Comparison of ENCODE assay signal across 8 mouse cellular contexts in the genomic region with DNA sequence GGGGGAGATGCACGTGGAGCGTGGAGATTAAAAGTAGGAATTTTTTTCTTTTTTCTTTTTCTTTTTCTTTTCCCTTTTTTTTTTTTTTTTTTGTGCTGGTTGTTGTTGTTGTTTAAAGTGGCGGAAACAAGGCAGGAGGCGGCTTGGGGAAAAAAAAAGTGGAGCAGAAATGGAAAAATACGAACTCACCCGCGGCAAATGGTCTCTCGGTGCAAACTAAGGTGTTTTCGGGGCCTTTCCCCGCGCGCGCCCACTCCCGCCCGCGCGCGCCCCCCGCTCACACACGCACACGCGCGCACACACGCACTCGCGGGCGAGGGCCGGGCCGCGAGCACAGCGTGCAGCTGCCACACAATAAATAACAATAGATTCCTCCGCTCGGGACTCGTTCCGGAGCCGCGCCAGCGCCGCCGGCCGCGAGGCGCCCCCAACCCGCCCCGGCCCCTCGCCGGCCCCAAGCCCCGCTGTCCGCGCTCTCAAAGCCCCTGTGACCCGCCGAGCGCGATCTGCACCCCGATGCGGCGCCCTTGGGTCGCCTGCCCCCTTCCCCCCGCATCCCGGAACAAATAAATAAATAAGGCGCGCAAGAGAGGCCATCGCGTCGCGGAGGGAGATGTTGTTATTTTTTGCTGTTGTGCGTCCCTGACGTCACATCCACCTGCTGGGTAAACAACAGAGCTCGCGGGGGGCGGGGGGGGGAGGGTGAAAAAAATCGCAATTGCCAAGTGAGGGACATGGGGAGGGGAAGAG. TPM values are rescaled to one million over a fixed set of nuclear protein-coding genes. Genes with fewer than 3 reads are reported as not detected.
DNase-seq lines count a peak whose midpoint lies in the region; ATAC-seq and TF ChIP-seq lines count a peak whose summit lies in the region.

Foxp1 (minus strand) TSS at position 363 of the 750 bp plus-strand sequence.

- TF ChIP-seq RAD21 in CH12.LX (IDR thresholded peaks at IDR 0.05; ENCODE audit: low read depth, low read length): no peak

- in situ Hi-C loops in CH12.LX (cut with MboI; ENCODE audit: low pct_ligation_motif_present, low pct_unique_long_range_greater_than_20kb, low sequenced_read_pairs): no loop called here

- no peaks in the 10 kb centered on the region for H3K36me3 ChIP-seq in CH12.LX (replicated peaks in 1 of 2; ENCODE audit: control insufficient read depth in 1 of 2, insufficient read depth in 1 of 2, low read length in 1 of 2)
- H3K36me3 ChIP-seq in forebrain, embryonic 14.5 days (ENCODE audit: control insufficient read depth, insufficient read depth, low read length): no peaks in the 10 kb centered on the region
- H3K36me3 ChIP-seq in liver, embryonic 16.5 days (ENCODE audit: control insufficient read depth, insufficient read depth): no peaks in the 10 kb centered on the region
- peaks cover 6% of the 10 kb centered on the region; the same call in 1 of the 2 replicates for H3K36me3 ChIP-seq in neural tube, embryonic 12.5 days
- H3K36me3 ChIP-seq in stomach, postnatal 0 days (ENCODE audit: control insufficient read depth, insufficient read depth, low read length): no peaks in the 10 kb centered on the region

- no peak for TF ChIP-seq CTCF in CH12.LX (conservative IDR thresholded peaks at IDR 0.05 in 1 of 2, IDR thresholded peaks at IDR 0.05 in 1 of 2; ENCODE audit: low read depth in 2 of 2, low read length in 2 of 2)
- TF ChIP-seq CTCF in stomach, postnatal 0 days (IDR thresholded peaks at IDR 0.05; ENCODE audit: low read depth): no peak

- H3K9me3 ChIP-seq in CH12.LX (replicated peaks; ENCODE audit: low read length): peaks cover 7% of the 10 kb centered on the region
- H3K9me3 ChIP-seq in forebrain, embryonic 14.5 days (replicated peaks; ENCODE audit: control insufficient read depth, low read length): peaks cover 5% of the 10 kb centered on the region
- H3K9me3 ChIP-seq in liver, embryonic 16.5 days (replicated peaks; ENCODE audit: control insufficient read depth, low read length): peaks cover 2% of the 10 kb centered on the region; the same call in 1 of the 2 replicates
- H3K9me3 ChIP-seq in neural tube, embryonic 12.5 days: peaks cover 4% of the 10 kb centered on the region; the same call in 1 of the 2 replicates
- H3K9me3 ChIP-seq in stomach, postnatal 0 days (ENCODE audit: control insufficient read depth, low read length): no peaks in the 10 kb centered on the region

- H3K9ac ChIP-seq in CH12.LX (ENCODE audit: insufficient read depth, low read depth): peak within 1 kb of the TSS; percentile 65
- peak within 1 kb of the TSS; percentile 96 for H3K9ac ChIP-seq in forebrain, embryonic 14.5 days (ENCODE audit: low read length)
- peak within 1 kb of the TSS; percentile 85 for H3K9ac ChIP-seq in liver, embryonic 16.5 days (ENCODE audit: low read depth, low read length)
- peak within 1 kb of the TSS; percentile 93 for H3K9ac ChIP-seq in neural tube, embryonic 12.5 days
- peak within 1 kb of the TSS; percentile 98 for H3K9ac ChIP-seq in stomach, postnatal 0 days (ENCODE audit: low read length)

- DNase-seq in CH12.LX (ENCODE audit: extremely low read depth): no peak
- peak; percentile 81 for DNase-seq in c-Kit-positive CD71-positive TER-119-positive erythroid progenitor cells, embryonic 14.5 days (ENCODE audit: low spot score)
- peak; percentile 93 for DNase-seq in forebrain, embryonic 14.5 days (ENCODE audit: low spot score)
- DNase-seq in heart, postnatal 10 days: peak; percentile 86 to 88
- DNase-seq in kidney, postnatal 4 days: peak; percentile 82 to 88
- peak; percentile 87 for DNase-seq in stomach, postnatal 0 days (ENCODE audit: low spot score)

- no peak for TF ChIP-seq EP300 in CH12.LX (IDR thresholded peaks at IDR 0.05; ENCODE audit: low read length)
- no peak for TF ChIP-seq EP300 in stomach, postnatal 0 days (optimal IDR thresholded peaks at IDR 0.05)

- H3K4me1 ChIP-seq in CH12.LX (ENCODE audit: control insufficient read depth in 1 of 2, insufficient read depth in 2 of 2): peaks cover 0 to 5% of the 10 kb centered on the region in 2 experiments; a peak in 2 of 4 replicates
- H3K4me1 ChIP-seq in forebrain, embryonic 14.5 days (ENCODE audit: control insufficient read depth, insufficient read depth, low read length): 0 out of 2 replicates have a peak, but pooled peaks cover 3% of the 10 kb centered on the region
- no peaks in the 10 kb centered on the region; the same call in none of the 2 replicates for H3K4me1 ChIP-seq in liver, embryonic 16.5 days (ENCODE audit: control insufficient read depth, low read depth, low read length)
- H3K4me1 ChIP-seq in neural tube, embryonic 12.5 days: no peaks in the 10 kb centered on the region; the same call in 1 of the 2 replicates
- H3K4me1 ChIP-seq in stomach, postnatal 0 days (replicated peaks; ENCODE audit: control insufficient read depth, insufficient read depth): no peaks in the 10 kb centered on the region

- peak; percentile 66 for ATAC-seq in forebrain, embryonic 14.5 days
- ATAC-seq in liver, embryonic 16.5 days (ENCODE audit: low read depth): peak; percentile 58
- peak; percentile 54; the same call in 1 of the 2 replicates for ATAC-seq in neural tube, embryonic 12.5 days (ENCODE audit: low FRiP score, low read depth)
- peak; percentile 58 for ATAC-seq in stomach, postnatal 0 days (ENCODE audit: low FRiP score, low TSS enrichment)

- H3K4me2 ChIP-seq in CH12.LX (ENCODE audit: insufficient read depth, low read depth, poor library complexity, severe bottlenecking): peak within 1 kb of the TSS; percentile 73
- peak within 1 kb of the TSS; percentile 98 for H3K4me2 ChIP-seq in forebrain, embryonic 14.5 days (ENCODE audit: low read length)
- H3K4me2 ChIP-seq in liver, embryonic 16.5 days (ENCODE audit: low read depth, low read length): peak within 1 kb of the TSS; percentile 90
- H3K4me2 ChIP-seq in neural tube, embryonic 12.5 days (replicated peaks): peak within 1 kb of the TSS; percentile 93
- H3K4me2 ChIP-seq in stomach, postnatal 0 days (replicated peaks; ENCODE audit: low read depth): peak within 1 kb of the TSS; percentile 53

- no peak for TF ChIP-seq POLR2A in CH12.LX (IDR thresholded peaks at IDR 0.05; ENCODE audit: low read depth, low read length)

- intact Hi-C loops in heart, postnatal 10 days (cut with DNase I): loop anchor here (5.0 kb wide), 7 partner anchors 80 to 565 kb away; no protein-coding TSS in a partner anchor

- peaks cover 32% of the 10 kb centered on the region for H3K27me3 ChIP-seq in CH12.LX (replicated peaks)
- no peaks in the 10 kb centered on the region for H3K27me3 ChIP-seq in forebrain, embryonic 14.5 days (replicated peaks; ENCODE audit: control insufficient read depth, insufficient read depth, low read length)
- peaks cover 21% of the 10 kb centered on the region for H3K27me3 ChIP-seq in liver, embryonic 16.5 days (ENCODE audit: control insufficient read depth, insufficient read depth, low read depth, low read length)
- H3K27me3 ChIP-seq in neural tube, embryonic 12.5 days (replicated peaks): no peaks in the 10 kb centered on the region
- H3K27me3 ChIP-seq in stomach, postnatal 0 days (ENCODE audit: control insufficient read depth, insufficient read depth, low read length): no peaks in the 10 kb centered on the region

- no peak within 1 kb of the TSS for H3K27ac ChIP-seq in CH12.LX (ENCODE audit: insufficient read depth, low read depth)
- H3K27ac ChIP-seq in forebrain, embryonic 14.5 days (ENCODE audit: low read depth, low read length): peak within 1 kb of the TSS; percentile 100
- H3K27ac ChIP-seq in liver, embryonic 16.5 days (ENCODE audit: low read length): peak within 1 kb of the TSS; percentile 95
- H3K27ac ChIP-seq in neural tube, embryonic 12.5 days: peak within 1 kb of the TSS; percentile 98
- H3K27ac ChIP-seq in stomach, postnatal 0 days (replicated peaks): peak within 1 kb of the TSS; percentile 100

- no peaks in the 10 kb centered on the region for H3K79me2 ChIP-seq in CH12.LX (replicated peaks; ENCODE audit: control insufficient read depth, extremely low read depth, insufficient read depth, poor library complexity, severe bottlenecking)

- under 1% methylated on average over 66 of the region's 72 CpGs for WGBS in forebrain, embryonic 14.5 days
- WGBS in liver, embryonic 16.5 days (ENCODE audit: insufficient replicate concordance): under 1% methylated on average over 67 of the region's 72 CpGs
- WGBS in neural tube, embryonic 12.5 days: 3% methylated on average over 72 of the region's 72 CpGs
- under 1% methylated on average over 63 of the region's 72 CpGs for WGBS in stomach, postnatal 0 days

- dilution Hi-C loops in CH12.LX (cut with MboI; ENCODE audit: extremely low pct_ligation_motif_present, extremely low pct_unique_long_range_greater_than_20kb, low sequenced_read_pairs): no loop called here

- H3K4me3 ChIP-seq in CH12.LX (replicated peaks in 1 of 3; ENCODE audit: low read depth in 2 of 3, low read length in 2 of 3, poor library complexity in 1 of 3): peak within 1 kb of the TSS; percentile 60 to 81 (median 70)
- peak within 1 kb of the TSS; percentile 77 for H3K4me3 ChIP-seq in forebrain, embryonic 14.5 days (ENCODE audit: low read depth, low read length)
- H3K4me3 ChIP-seq in liver, embryonic 16.5 days (ENCODE audit: low read depth, low read length): peak within 1 kb of the TSS; percentile 72
- H3K4me3 ChIP-seq in neural tube, embryonic 12.5 days: peak within 1 kb of the TSS; percentile 74
- H3K4me3 ChIP-seq in stomach, postnatal 0 days (ENCODE audit: low read depth, low read length): peak within 1 kb of the TSS; percentile 97

TF ChIP-seq in CH12.LX, 34 proteins besides CTCF, POLR2A, EP300 and RAD21:
- TF ChIP-seq NRF1 (IDR thresholded peaks at IDR 0.05; ENCODE audit: low read depth, low read length) (no peak), ZNF384 (IDR thresholded peaks at IDR 0.05; ENCODE audit: low read depth, low read length) (peak; percentile 74), ETS1 (conservative IDR thresholded peaks at IDR 0.05; ENCODE audit: low read depth, low read length) (no peak), E2F4 (IDR thresholded peaks at IDR 0.05; ENCODE audit: insufficient replicate concordance, low read depth, low read length) (no peak), JUND (conservative IDR thresholded peaks at IDR 0.05; ENCODE audit: low read depth, low read length) (no peak), SIN3A (IDR thresholded peaks at IDR 0.05; ENCODE audit: low read length) (peak; percentile 59), MAX (IDR thresholded peaks at IDR 0.05; ENCODE audit: low read length) (no peak), BHLHE40 (IDR thresholded peaks at IDR 0.05; ENCODE audit: low read depth, low read length) (peak; percentile 53)

RNA-seq across cellular contexts. Expression of gene Foxp1, which starts in this region (rescaled TPM):
- total RNA-seq in CH12.LX (2012; rRNA removed) (75.1 and 105 TPM in 2 replicates), CH12.LX (2014; rRNA removed) (59.5 and 66.5 TPM in 2 replicates)
- polyA plus RNA-seq in CH12.LX (2012; ENCODE audit: insufficient read length, low read depth): 75.6 and 87.4 TPM in 2 replicates
- polyA plus RNA-seq in forebrain, embryonic 14.5 days (2014; fragmentation: Nextera tagmentation; extraction: Ambion mirVana): 63.3 and 89.2 TPM in 2 replicates
- 10 to 100 TPM; 52.4 to 60.6 TPM for total RNA-seq in heart, postnatal 10 days (2021)
- polyA plus RNA-seq in liver, embryonic 16.5 days (2015; fragmentation: Nextera tagmentation; extraction: Ambion mirVana): 12.3 and 13.6 TPM in 2 replicates
- 82.2 and 91.8 TPM in 2 replicates for polyA plus RNA-seq in neural tube, embryonic 12.5 days (2016; fragmentation: Nextera tagmentation; extraction: Ambion mirVana)
- polyA plus RNA-seq in stomach, postnatal 0 days (2015; fragmentation: Nextera tagmentation; extraction: Ambion mirVana): 68.9 and 74.5 TPM in 2 replicates
